Mouse (Mus musculus) erythroblast, embryonic 14.5 days (primary cell): Measurements from ENCODE around the gene Abcc6. TPM values are rescaled to one million over a fixed set of nuclear protein-coding genes. Genes with fewer than 3 reads are reported as not detected.

Source experiments
- H3K27me3 ChIP-seq: 2 replicates; pipeline ENCODE4 v1.6.1; 2012; ENCODE audit warnings: inconsistent platforms; ENCODE audit not compliant: control insufficient read depth
- H3K36me3 ChIP-seq: 2 replicates; pipeline ENCODE4 v1.6.1; 2012; ENCODE audit warnings: mild to moderate bottlenecking, inconsistent platforms; ENCODE audit not compliant: control insufficient read depth
- H3K4me1 ChIP-seq: 2 replicates; pipeline ENCODE4 v1.6.1; 2012; ENCODE audit warnings: inconsistent platforms; ENCODE audit not compliant: control insufficient read depth
- H3K4me3 ChIP-seq: replicated peaks from 2 replicates; pipeline ENCODE3; 2012; ENCODE audit warnings: moderate library complexity, mild to moderate bottlenecking, inconsistent platforms
- H3K9me3 ChIP-seq: 2 replicates; pipeline ENCODE4 v1.6.1; 2012; ENCODE audit warnings: low read length, inconsistent platforms, mixed read lengths; ENCODE audit not compliant: control insufficient read depth
- GATA1 ChIP-seq: IDR thresholded peaks from 2 replicates; pipeline ENCODE4 v1.6.1; 2012; ENCODE audit warnings: low read length, inconsistent platforms, mixed read lengths
- TAL1 ChIP-seq: IDR thresholded peaks from 3 replicates; pipeline ENCODE4 v1.6.1; 2012; ENCODE audit warnings: low read length, inconsistent platforms, mixed read lengths
- polyA plus RNA-seq: library from polyadenylated mRNA; stranded (reverse); fragments of >175 nt; gene quantifications from 2 replicates; pipeline ENCODE4 v1.2.3, GENCODE M21; 2012

Abcc6 gene
- polyA plus RNA-seq, 1 experiment: 0.04 TPM

DNA sequence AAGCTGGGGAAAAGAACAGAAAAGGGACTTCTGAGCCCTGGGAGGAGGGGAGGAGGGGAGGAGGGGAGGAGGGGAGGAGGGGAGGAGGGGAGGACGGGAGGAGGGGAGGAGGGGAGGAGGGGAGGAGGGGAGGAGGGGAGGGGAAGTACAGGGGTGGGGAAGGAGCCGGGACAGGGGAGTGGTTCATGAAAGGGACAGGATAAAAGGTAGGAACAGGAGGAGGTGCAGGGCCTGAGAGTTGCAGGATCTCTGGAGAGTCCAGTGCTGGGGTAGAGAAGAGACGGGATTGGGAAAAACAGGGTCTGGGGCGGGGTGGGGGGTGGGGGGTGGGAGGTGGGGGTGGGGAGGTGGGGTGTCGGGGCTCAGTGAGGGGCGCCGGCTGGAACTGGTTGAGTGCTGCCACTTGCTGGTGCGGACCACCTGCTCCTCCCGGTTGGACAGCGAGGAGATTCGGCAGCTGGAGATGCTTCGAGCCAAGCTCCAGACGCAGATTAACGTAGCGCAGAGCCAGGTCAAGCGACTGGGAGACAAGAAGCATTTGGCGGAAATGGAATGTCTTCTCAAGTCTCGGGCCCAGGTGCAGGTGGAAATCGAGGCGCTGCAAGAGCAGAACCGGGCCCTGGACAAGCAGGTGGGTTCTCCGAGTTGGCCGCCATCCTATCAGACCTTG is 101.3 kb downstream of the Abcc6 start:
- peaks cover 13% of the 10 kb centered on the region for H3K27me3 ChIP-seq
- H3K9me3 ChIP-seq: peaks cover 20% of the 10 kb centered on the region
- TF ChIP-seq GATA1: no peak
- TF ChIP-seq TAL1: no peak
- no peaks in the 10 kb centered on the region for H3K36me3 ChIP-seq
- no peak overlapping the region for H3K4me3 ChIP-seq
- H3K4me1 ChIP-seq: peaks cover 10% of the 10 kb centered on the region

GRCm38 (mm10) chr7:45924429-45924816 is 105.7 kb downstream of the Abcc6 start:
- Histone ChIP-seq H3K9me3 (peaks cover 7% of the 10 kb centered on the region), H3K4me3 (peak overlapping the region; percentile 71), H3K36me3 (no peaks in the 10 kb centered on the region), H3K27me3 (peaks cover 13% of the 10 kb centered on the region), H3K4me1 (peaks cover 54% of the 10 kb centered on the region)
- TF ChIP-seq TAL1: no peak
- no peak for TF ChIP-seq GATA1

GRCm38 (mm10) chr7:45923762-45924428 is 106.2 kb downstream of the Abcc6 start, which contains the start of gene Ccdc114:
TSS of gene Ccdc114 (plus strand) at chr7:45924072.
- H3K36me3 ChIP-seq: peaks cover 5% of the 10 kb centered on the region
- H3K4me1 ChIP-seq: peaks cover 59% of the 10 kb centered on the region
- TF ChIP-seq TAL1 (no peak), GATA1 (no peak)
- peaks cover 9% of the 10 kb centered on the region for H3K27me3 ChIP-seq
- H3K9me3 ChIP-seq: peaks cover 7% of the 10 kb centered on the region
- peak within 1 kb of the TSS; percentile 71 for H3K4me3 ChIP-seq

GRCm38 (mm10) chr7:45922928-45923761 is 107.0 kb downstream of the Abcc6 start:
- no peak for TF ChIP-seq TAL1
- TF ChIP-seq GATA1: no peak
- Histone ChIP-seq H3K27me3 (peaks cover 6% of the 10 kb centered on the region), H3K9me3 (peaks cover 7% of the 10 kb centered on the region), H3K4me1 (peaks cover 60% of the 10 kb centered on the region), H3K4me3 (peak overlapping the region; percentile 71), H3K36me3 (peaks cover 7% of the 10 kb centered on the region)

GRCm38 (mm10) chr7:45921950-45922600 is 108.0 kb downstream of the Abcc6 start:
- no peaks in the 10 kb centered on the region for H3K27me3 ChIP-seq
- TF ChIP-seq TAL1 (no peak), GATA1 (no peak)
- peaks cover 2% of the 10 kb centered on the region; the same call in 1 of the 2 replicates for H3K9me3 ChIP-seq
- peaks cover 68% of the 10 kb centered on the region for H3K4me1 ChIP-seq
- H3K4me3 ChIP-seq: no peak overlapping the region
- peaks cover 17% of the 10 kb centered on the region for H3K36me3 ChIP-seq

- Histone ChIP-seq H3K27me3 (no peaks in the 10 kb centered on the region), H3K4me1 (peaks cover 77% of the 10 kb centered on the region), H3K9me3 (peaks cover 2% of the 10 kb centered on the region; the same call in 1 of the 2 replicates), H3K36me3 (peaks cover 22% of the 10 kb centered on the region), H3K4me3 (peak within 1 kb of the TSS; percentile 66)
- TF ChIP-seq TAL1 (no peak), GATA1 (no peak)
Measured at GRCm38 (mm10) chr7:45921242-45921621, 108.9 kb downstream of the Abcc6 start, which contains the start of gene Emp3. TSS of gene Emp3 (minus strand) at chr7:45921404.

- no peaks in the 10 kb centered on the region for H3K27me3 ChIP-seq
- peaks cover 2% of the 10 kb centered on the region; the same call in 1 of the 2 replicates for H3K9me3 ChIP-seq
- H3K4me1 ChIP-seq: peaks cover 82% of the 10 kb centered on the region
- H3K4me3 ChIP-seq: peak overlapping the region; percentile 66
- no peak for TF ChIP-seq TAL1
- TF ChIP-seq GATA1: no peak
- H3K36me3 ChIP-seq: peaks cover 26% of the 10 kb centered on the region
Measured at GRCm38 (mm10) chr7:45920583-45921241, 109.4 kb downstream of the Abcc6 start.

- peaks cover 86% of the 10 kb centered on the region for H3K4me1 ChIP-seq
- TF ChIP-seq GATA1: no peak
- H3K4me3 ChIP-seq: peak overlapping the region; percentile 66
Measured at GRCm38 (mm10) chr7:45919761-45920160, 110.3 kb downstream of the Abcc6 start.

More at GRCm38 (mm10) chr7:45919761-45920160, 110.3 kb downstream of the Abcc6 start:
- no peaks in the 10 kb centered on the region; the same call in 1 of the 2 replicates for H3K9me3 ChIP-seq
- H3K36me3 ChIP-seq: peaks cover 30% of the 10 kb centered on the region
- no peaks in the 10 kb centered on the region for H3K27me3 ChIP-seq
